Mouse (Mus musculus): ENCODE measurements at regions not wholly inside any gene's neighbourhood (a gene's known extent, or its start where the extent isn't known, plus 50 kb on each side); places are given as distances from the start of the nearest gene placed in this dataset.
"Not testable (repeated sequence)": the region's sequence is repeated elsewhere in the genome, so short reads cannot be mapped to it uniquely, and the experiment has no call there.

DNA sequence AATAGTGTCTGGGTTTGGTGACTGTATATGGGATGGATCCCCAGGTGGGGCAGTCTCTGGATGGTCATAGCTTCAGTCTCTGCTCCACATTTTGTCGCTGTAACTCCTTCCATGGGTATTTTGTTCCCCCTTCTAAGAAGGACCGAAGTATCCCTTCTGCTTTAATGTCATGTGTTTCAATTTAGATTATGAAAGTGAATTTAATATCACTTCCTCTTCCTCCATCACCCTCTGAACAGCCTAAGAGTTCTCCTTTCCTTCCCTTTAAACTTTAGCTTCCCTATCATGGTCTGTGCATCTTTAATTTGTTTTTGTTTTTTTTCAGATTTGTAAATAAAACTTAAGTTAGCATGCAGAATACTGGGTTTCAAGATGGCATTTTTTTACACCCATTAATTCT, 211.0 kb upstream of the Phyhipl start:
- no peak for DNase-seq

DNA sequence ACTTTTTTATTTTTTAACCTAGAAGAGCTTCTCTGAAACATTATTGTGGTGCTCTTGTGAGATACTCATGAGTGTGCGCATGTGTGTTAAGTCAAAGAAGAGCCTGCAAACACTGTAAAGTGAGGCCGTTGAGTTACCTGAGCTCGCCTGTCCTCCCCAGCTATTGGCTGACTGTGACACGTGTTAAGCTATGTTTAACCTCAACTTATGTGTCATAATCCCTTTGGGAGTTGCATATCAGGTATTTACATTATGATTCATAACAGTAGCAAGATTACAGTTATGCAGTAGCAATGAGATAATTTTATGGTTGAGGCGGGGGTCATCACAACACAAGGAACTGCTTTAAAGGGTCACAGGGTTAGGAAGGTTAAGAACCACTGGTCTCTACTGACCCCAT, 208.9 kb upstream of the Phyhipl start:
- no peak for DNase-seq

DNA sequence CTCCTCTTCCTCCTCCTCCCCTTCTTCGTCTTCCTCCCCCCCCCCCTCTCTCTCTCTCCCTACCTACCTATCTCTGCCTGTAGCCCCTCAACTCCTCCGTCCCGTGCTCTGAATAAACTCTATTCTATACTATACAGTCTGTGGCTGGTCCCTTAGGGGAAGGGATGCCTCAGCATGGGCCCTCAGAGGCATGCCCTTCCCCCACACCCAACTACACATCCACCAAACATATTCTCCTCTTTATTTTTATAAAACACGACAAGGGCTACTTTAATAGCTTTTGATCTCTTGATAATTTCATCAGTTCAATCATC, 206.2 kb upstream of the Phyhipl start:
- DNase-seq, result no peak

DNA sequence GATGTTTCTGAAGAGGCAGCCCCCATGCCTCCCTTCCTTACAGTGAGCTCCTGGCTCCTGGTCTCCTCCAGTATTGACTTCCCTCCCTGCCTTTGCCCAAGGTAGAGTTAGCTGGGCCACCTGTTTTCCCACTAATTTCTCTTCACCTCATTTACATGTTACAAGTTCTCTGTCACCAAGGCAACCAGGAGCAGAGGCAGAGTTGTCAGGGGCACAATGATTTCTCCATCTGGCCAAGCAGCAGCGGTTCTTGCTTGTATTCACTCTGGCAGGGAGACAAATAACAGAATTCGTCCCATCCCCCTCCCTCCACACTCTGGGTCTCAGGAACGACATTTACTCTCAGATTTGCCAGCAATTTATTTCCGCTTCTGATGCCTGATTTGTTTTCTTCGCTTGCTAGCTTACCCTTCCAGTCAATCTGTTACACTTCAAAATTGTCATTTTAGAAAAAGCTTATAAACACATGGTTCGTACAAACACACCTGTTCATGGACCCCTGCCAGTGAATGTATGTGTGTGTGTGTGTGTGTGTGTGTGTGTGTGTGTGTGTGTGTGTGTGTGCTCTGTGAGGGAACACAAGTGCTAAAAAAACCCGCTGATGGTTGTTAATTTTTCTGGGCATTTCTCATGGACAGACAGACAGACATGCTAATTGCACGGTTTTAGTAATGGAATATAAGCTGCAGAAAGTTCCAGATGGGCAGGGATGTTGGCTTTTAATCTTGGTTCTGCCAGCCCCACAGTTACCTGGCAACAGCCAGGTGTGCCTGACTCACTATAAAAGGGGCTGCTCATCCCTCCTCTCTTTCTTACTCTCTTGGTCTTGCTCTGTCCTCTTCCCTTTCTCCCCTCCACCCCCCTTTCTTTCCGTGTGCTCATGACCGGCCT, 205.6 kb upstream of the Phyhipl start:
- peak; percentile 49 to 52 for DNase-seq

DNA sequence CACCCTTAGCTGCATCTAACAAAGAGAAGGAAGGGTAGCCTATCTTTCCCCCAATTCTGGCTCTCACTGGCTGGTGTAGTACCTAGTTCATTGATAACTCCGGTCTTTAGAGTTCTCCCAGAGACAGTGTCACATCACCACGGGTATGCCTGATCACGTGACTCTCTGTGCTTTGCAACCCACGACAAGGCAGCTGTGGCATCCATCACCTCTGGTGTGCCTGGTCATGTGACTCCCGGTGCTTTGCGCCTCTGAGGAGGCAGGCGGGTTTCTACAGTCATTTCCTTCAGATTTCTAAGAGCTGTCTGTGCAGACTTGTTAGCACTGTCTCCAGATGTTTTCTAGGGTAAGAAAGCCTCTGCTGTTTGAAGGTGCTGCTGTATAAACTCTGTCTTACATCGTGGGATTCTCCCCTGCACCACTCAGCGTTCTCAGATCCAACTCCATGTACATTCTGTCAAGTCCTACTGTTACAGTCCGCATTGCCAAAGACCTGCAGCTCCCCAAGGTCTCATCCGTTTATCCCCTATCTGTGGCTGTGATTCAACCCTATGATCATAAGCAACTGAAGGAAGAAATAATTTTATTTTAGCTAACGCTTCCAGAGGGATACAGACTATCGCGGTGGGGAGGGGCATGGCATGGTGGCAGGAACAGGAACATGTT, 201.5 kb upstream of the Phyhipl start:
- no peak for DNase-seq

DNA sequence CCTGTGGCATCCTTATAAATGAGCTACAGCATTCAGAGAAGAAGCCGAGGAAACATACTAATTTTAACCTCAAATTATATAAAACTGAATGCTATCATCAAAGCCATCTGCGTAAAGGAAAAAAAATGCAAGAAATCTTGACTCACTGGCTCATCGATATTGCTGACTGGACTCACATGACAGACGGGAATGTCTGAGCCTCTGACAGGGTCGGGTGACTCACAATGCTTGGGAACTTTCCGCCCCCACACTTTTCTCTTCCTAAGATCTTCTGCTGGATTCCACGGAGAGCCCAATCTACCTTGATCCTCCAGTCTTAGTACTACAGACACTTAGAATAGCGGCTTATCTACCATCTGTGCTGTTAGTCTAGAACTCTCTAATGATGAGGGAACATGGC, 200.2 kb upstream of the Phyhipl start:
- DNase-seq, result no peak

DNA sequence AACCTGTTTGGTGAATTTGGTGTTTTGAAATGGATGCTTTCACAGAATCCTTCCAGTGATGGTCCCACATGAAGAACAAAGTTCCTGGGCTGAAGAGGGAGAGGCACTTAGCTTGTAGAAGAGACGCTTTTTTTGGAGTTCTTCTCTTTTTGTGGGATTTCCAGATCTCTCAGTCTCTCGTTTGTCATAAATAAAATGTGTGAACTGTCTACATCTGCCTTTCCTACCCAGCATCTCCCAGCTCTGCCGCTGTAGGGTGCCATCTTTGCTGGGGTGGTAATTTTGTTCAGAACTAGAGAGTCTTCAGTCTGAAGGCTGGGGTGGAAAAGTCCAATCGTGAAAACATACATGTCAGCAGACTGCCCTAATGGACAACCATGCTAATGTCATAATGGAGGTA, 197.8 kb upstream of the Phyhipl start:
- DNase-seq, result no peak

DNA sequence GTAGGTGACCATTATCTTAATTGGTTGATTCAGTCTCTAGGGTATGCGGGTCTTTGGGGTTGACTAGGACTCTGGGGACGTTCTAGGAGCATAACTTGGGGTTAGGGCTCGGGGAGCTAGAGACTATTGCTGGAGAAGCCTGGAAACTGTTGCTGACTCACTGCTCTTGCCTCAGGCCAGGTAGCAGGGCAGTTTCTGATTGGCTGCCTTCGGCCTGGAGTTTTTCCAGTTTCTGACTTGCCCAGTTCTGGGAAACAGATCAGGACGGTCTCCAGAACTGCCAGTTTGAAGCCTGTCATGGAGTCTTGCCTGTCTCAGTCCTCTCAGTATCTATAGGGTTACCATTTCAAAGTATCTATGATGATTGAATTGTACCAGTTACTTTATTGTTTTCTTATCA, 192.4 kb upstream of the Phyhipl start:
- no peak for DNase-seq

DNA sequence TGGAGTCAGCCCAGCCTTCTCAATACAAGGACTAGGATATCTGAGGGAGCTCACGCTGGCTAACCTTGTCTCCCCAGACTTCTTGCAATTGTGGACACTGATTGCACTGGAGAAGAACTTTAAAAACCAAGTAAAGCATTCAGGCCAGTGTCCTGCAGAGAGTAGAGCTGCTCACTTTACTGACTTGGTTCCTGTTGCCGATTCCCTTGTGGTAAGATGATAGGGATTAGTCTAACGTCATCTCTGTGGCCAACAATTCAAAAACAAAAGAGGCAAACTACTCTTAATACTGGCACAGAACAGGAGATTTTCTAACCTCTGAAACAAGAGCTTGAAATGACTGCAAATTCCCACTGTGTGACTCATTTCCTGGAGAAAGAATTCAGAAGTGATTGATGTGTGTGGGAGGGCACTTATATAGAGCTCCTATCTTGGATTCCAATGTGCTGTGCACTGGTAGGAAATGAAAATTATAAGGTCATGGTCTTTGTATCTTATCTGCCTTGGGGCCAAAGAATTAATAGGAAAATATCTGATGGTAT, 191.6 kb upstream of the Phyhipl start:
- no peak for DNase-seq

DNA sequence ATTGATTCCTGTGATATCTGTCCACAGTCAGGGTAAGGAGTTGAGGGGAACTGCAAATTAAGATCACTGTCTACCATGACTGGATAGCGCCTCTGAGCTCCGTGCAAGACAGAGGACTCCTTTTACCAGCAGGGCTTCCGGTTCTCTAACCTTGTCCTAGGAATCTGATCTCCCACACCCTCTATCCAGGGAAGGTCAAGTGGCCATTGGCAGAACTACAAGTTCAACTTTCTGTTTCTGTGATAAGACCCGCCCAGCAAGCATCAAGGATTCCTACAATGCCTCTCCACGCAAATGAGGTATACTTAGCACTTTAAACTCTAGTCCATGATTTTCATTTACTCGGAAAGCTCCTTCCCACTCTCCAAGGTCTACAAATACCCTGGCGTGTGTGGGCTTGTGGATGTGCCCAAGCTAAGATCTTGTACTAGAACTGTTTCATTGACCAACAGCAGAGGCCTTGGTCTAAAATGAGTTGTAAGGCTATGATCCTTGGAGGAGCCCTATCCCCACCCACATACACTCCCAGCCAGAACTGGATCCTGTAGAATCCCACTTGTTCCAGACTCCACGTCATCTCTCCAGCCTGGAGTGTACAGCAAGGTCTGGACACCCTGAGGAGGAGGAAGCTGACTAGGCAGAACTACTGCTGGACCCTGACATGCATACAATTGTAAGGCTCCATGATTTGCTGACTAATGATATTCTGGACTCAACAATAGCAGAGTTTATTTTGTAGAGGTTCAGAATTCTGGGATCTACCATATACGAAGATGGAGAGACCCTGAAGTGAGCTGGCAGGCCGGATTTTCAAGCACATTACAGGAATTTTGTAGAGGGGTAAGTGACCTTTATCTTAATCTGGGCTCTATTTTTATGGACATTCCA, 190.8 kb upstream of the Phyhipl start:
- DNase-seq, result no peak

DNA sequence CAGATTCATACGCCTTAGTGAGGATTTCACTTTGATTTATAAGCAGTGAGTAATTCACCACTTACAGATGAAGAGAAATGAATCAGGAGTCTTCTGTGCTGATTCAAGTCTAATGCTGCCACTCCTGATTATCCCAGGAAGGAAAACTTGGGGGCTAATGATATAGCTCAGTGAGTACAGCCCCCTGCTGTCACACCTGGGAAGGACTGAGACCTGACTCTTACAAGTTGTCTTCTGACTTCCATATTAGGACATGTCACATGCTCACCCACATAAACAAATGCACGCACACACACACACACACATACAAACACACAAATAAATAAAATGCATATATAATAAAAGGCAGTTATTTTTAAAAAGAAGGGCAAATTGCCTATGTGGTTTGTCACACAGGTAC, 188.1 kb upstream of the Phyhipl start:
- DNase-seq, result no peak

DNA sequence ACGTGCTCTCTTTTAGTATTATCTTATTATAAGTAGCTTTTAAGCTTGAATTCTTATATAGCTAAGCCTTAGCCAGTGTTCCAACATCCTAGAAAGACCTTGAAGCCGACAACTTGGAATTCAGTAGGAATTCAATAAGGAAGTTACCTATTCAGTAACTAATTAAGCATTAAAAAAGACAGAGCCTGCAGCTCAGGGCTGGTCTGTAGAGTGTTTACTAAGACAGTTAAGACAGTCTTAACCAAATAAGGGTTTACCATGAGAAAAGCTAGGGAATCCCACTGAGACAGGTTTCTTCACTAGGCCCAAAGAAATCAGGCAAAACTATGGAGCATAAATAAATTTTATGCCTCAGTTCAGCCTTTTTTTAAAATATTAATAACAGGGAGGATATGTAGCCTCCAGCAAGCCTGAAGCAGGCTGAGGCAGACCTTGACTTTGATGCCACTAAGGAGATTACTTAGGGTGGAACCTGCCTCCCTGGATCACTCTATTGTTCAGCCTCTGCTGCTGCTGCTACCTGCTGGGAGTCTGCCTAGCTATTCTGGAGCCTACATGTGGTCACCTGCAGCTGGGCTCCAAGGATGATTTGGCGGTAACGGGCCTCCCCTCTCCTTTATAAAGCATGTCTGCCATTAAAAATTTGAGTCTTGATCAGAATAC, 186.5 kb upstream of the Phyhipl start:
- DNase-seq, result no peak

DNA sequence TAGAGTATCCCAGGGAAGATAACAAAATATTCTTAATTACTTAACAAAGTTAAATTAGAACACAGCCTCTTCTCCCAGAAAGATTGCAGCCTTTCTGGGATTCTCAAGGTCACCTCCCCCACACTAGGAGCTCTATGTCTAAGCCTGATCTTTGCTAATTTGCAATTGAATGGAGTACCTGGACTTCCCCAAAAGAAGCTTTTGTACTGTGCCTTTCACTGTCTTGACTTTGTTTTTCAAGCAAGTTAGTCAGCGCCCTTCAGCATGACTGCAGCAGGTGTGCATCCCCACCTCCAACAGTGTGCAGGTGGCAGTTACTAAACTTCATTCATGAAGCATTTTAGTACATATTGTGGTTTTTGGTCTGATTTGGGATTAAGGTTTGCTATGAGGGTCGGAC, 185.4 kb upstream of the Phyhipl start:
- not testable (repeated sequence) for DNase-seq

DNA sequence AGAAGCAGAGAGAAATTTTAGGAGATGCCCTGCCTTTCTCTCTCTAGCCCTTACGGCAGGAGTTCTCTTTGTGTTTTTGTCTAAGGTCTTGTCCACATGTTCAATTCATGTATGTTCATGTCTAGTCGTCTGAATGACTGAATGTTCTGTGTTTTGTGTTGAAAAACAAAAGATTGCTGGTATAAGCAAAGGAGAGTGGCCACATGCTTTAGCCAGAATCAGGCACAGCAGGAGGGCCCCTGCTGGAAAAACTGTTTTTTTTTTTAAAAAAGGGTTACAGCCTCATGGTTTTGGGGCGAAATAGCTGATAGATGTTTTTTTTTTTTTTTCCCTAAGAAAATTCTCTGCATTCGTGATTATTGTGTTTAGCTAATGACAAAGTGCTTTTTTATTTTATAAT, 182.4 kb upstream of the Phyhipl start:
- no peak for DNase-seq

DNA sequence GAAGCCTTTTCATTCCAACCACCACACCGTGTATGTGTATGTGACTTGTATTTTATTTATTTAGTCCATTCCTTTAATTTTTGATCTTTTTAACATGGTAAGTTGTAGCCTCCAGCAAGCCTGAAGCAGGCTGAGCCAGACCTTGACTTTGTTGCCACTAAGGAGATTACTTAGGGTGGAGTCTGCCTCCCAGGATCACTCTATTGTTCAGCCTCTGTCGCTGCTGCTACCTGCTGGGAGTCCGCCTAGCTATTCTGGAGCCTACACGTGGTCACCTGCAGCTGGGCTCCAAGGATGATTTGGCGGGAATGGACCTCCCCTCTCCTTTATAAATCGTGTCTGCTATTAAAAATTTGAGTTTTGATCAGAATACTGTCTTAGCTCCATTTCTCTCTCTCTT, 181.6 kb upstream of the Phyhipl start:
- no peak for DNase-seq

DNA sequence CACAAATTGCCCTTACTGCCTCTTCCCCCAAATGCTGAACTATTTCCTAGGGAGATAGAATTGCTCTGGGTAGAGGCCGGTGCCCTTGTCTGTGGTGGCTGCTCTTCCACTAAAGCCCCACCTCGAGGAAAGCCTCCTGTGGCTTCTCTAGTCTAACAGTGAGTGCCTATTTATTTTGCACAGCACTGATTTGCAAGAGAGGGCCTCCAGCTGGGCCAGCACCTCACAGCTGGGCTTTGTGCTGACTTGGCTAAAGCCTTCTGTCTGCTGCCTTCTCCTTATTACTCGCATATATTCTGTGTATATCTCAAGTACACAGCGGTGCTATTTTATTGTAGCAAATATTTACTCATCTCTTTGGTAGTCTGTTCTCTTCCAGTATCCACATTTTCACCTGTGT, 176.9 kb upstream of the Phyhipl start:
- no peak for DNase-seq

DNA sequence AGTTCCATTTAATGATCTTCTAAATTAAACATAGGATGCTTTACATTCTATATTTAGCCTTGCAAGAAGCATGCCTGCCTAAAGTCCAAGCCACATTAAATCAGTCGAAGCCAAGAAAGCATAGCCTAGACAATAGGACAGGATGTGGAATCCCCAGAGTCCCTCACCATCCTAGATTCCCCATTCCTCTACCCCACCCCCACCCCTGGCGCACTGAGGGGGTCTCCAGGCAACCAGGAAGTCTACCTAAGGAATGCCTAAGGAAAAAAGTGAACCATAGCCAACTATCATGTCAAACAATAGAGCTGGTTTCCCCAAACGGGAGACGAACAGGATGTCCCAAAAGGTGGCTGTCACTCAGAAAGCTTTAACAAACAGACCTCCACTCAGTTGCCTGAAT, 172.5 kb upstream of the Phyhipl start:
- no peak for DNase-seq

DNA sequence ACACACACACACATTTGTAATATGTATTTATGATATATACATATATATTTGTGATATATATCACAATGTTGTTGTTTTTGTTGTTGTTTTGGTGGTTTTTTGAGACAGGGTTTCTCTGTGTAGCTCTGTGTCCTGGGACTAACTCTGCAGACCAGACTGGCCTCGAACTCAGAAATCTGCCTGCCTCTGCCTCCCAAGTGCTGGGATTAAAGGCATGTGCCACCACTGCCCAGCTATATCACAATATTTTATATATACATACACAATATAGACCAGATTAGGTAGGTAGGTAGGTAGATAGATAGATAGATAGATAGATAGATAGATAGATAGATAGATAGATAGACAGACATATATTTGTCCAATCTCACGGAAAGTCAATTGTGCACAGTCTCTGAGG, 171.8 kb upstream of the Phyhipl start:
- DNase-seq, result not testable (repeated sequence)

DNA sequence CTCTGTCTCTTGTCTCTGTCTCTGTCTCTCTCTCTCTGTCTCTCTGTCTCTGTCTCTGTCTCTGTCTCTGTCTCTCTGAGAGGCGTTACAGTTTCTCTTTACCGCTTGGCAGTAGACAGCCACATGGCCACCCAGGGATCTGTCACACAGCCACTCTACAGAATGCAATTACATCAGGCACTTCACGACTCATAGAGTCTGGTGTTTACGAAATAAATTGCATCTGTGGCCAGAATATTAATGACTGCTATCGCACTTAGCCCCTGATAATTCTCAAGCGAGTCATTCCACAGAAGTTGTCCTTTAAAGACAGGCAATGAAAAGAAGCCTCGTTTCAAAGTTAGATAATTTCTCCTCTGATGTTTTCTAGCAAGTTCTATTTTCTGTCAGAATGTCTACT, 170.9 kb upstream of the Phyhipl start:
- no peak for DNase-seq

DNA sequence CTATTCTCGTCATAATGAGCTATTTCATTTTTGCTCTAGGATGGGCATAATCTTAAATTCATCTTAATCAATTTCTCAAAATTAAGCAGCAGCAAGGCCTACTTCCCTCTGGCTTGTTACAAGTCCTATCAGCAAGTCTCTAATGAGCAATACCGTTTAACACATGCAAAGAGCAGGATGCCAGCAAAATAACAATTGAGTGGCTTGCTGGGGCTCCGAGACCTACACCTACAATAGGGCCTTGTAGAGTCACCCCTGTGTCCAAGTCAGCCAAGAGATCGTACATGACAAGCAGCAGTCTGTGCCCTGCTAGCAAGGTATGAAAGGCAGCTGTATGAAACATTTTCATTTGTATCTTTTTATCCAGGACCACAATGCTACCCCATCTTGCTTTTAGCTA, 169.7 kb upstream of the Phyhipl start:
- DNase-seq, result no peak

DNA sequence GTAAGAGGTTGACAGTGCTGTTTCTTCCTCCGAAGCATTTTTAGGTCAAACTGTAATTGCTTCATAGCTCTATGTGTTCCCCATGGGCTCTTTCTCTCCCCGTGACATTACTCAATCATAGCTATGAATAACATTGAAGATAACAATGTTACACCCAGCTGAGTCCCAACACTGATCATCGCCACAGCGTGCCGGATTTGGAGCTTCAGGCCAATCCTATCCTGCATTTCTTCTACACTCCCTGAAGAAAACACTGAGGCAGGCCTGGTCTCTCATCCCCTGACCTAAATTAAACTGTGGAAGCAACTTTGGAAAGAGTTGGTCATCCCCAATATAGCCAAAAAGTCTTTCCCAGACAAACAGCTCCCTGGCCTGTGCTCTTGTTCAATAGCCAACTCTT, 168.7 kb upstream of the Phyhipl start:
- DNase-seq, result no peak

DNA sequence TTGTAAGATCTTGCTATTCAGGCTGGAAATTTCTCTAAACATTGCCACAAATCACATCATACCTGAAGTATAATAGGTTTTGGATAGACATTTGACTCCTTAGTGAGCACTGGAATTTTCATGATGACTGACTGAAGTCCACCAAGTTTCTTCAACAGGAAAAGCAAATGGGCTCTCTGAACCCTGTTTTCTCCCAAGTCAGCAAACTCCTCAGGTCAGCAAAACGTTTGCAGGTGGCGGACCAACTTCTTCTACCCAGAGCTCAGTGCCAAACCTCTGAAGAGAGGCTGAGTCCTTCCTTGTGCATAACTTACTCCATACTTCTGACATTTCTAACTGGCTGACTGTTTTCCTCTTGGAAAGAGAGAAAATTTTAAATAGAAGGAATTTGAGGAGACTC, 164.2 kb upstream of the Phyhipl start:
- DNase-seq, result no peak

Data from layer of hippocampus, postnatal 36 days (tissue).